11 mouse cellular contexts compared by ENCODE assay signal in genomic region chr9:121974141-121974986, GRCm38 (mm10). TPM values are rescaled to one million over a fixed set of nuclear protein-coding genes. Genes with fewer than 3 reads are reported as not detected.
DNase-seq lines count a peak whose midpoint lies in the region; ATAC-seq and TF ChIP-seq lines count a peak whose summit lies in the region.
"Had no signal": no experiment of that assay in that cellular context is flagged by ENCODE, and none has a peak within 500 bp of the region (broad histone marks: within the 10 kb centered on the region; RNA-seq: fewer than 3 reads in every experiment).

No protein-coding gene starts in this region.

- DNase-seq in heart, adult 11 months: peak; percentile 96
- no peak for DNase-seq in heart, embryonic 10.5 days (ENCODE audit: low spot score)
- DNase-seq in midbrain, embryonic 10.5 days (ENCODE audit: low spot score): no peak
- DNase-seq in gastrocnemius, postnatal 14 days: peak; percentile 76
- DNase-seq in midbrain, postnatal 0 days (ENCODE audit: low spot score): peak; percentile 48
- DNase-seq in spleen, adult 18-20 months: no peak
- no peak for DNase-seq in left cerebral cortex, postnatal 10 days (ENCODE audit: extremely low spot score in 1 of 2, low spot score in 2 of 2)

- peaks cover 9% of the 10 kb centered on the region; the same call in 1 of the 2 replicates for H3K27me3 ChIP-seq in heart, embryonic 10.5 days (ENCODE audit: insufficient read depth, poor library complexity, severe bottlenecking)
- H3K27me3 ChIP-seq in midbrain, embryonic 16.5 days (ENCODE audit: control insufficient read depth, insufficient read depth, low read depth, low read length): no peaks in the 10 kb centered on the region
- H3K27me3 ChIP-seq in midbrain, embryonic 10.5 days (ENCODE audit: low read depth, poor library complexity, severe bottlenecking): no peaks in the 10 kb centered on the region
- no peaks in the 10 kb centered on the region for H3K27me3 ChIP-seq in midbrain, postnatal 0 days (ENCODE audit: insufficient read depth, low read length)
- H3K27me3 ChIP-seq: embryonic facial prominence, embryonic 13.5 days had no signal

- ATAC-seq in midbrain, embryonic 16.5 days: no peak
- no peak for ATAC-seq in midbrain, postnatal 0 days (ENCODE audit: low FRiP score)

- intact Hi-C loops in gastrocnemius, postnatal 14 days (cut with DNase I; ENCODE audit: low total_unique reads): no loop called here
- intact Hi-C loops in left cerebral cortex, postnatal 10 days (cut with DNase I): no loop called here

- H3K4me2 ChIP-seq in midbrain, embryonic 16.5 days (ENCODE audit: low read length): no peak overlapping the region
- H3K4me2 ChIP-seq in midbrain, postnatal 0 days (ENCODE audit: low read depth, low read length, poor library complexity, severe bottlenecking): no peak overlapping the region
- H3K4me2 ChIP-seq: embryonic facial prominence, embryonic 13.5 days had no signal

- no peak overlapping the region for H3K4me3 ChIP-seq in heart, embryonic 10.5 days
- H3K4me3 ChIP-seq in midbrain, embryonic 16.5 days (ENCODE audit: low read depth, low read length): no peak overlapping the region
- no peak overlapping the region for H3K4me3 ChIP-seq in midbrain, embryonic 10.5 days
- H3K4me3 ChIP-seq in midbrain, postnatal 0 days (ENCODE audit: low read depth, low read length): no peak overlapping the region
- H3K4me3 ChIP-seq: embryonic facial prominence, embryonic 13.5 days had no signal

- no peaks in the 10 kb centered on the region for H3K9me3 ChIP-seq in heart, embryonic 10.5 days
- H3K9me3 ChIP-seq in midbrain, embryonic 16.5 days (replicated peaks; ENCODE audit: control insufficient read depth, low read length, poor library complexity, severe bottlenecking): no peaks in the 10 kb centered on the region
- no peaks in the 10 kb centered on the region for H3K9me3 ChIP-seq in midbrain, embryonic 10.5 days (replicated peaks)
- H3K9me3 ChIP-seq in midbrain, postnatal 0 days (ENCODE audit: low read length): no peaks in the 10 kb centered on the region
- H3K9me3 ChIP-seq: embryonic facial prominence, embryonic 13.5 days had no signal

- no peak overlapping the region for H3K9ac ChIP-seq in midbrain, embryonic 16.5 days (ENCODE audit: low read depth, low read length)
- H3K9ac ChIP-seq in midbrain, postnatal 0 days (replicated peaks; ENCODE audit: low read length, poor library complexity, severe bottlenecking): no peak overlapping the region
- H3K9ac ChIP-seq: embryonic facial prominence, embryonic 13.5 days had no signal

- 80% methylated on average over 12 of the region's 12 CpGs for WGBS in heart, embryonic 10.5 days
- 80% methylated on average over 12 of the region's 12 CpGs for WGBS in midbrain, embryonic 16.5 days
- 87% methylated on average over 12 of the region's 12 CpGs for WGBS in midbrain, embryonic 10.5 days
- WGBS in midbrain, postnatal 0 days: 72% methylated on average over 12 of the region's 12 CpGs

- TF ChIP-seq CTCF in midbrain, postnatal 0 days (IDR thresholded peaks at IDR 0.05): no peak

- H3K36me3 ChIP-seq in heart, embryonic 10.5 days: no peaks in the 10 kb centered on the region
- H3K36me3 ChIP-seq in midbrain, embryonic 16.5 days (ENCODE audit: control insufficient read depth, insufficient read depth, low read length): no peaks in the 10 kb centered on the region
- H3K36me3 ChIP-seq in midbrain, embryonic 10.5 days: no peaks in the 10 kb centered on the region
- H3K36me3 ChIP-seq in midbrain, postnatal 0 days (ENCODE audit: insufficient read depth, low read length): no peaks in the 10 kb centered on the region
- H3K36me3 ChIP-seq: embryonic facial prominence, embryonic 13.5 days had no signal

- H3K27ac ChIP-seq in heart, embryonic 10.5 days: no peak overlapping the region
- 0 out of 2 replicates have a peak overlapping the region, but pooled peaks have one; percentile 1 for H3K27ac ChIP-seq in midbrain, embryonic 16.5 days (ENCODE audit: low read length)
- H3K27ac ChIP-seq in midbrain, embryonic 10.5 days (replicated peaks): no peak overlapping the region
- 0 out of 2 replicates have a peak overlapping the region, but pooled peaks have one; percentile 2 for H3K27ac ChIP-seq in midbrain, postnatal 0 days (ENCODE audit: low read depth, low read length)
- H3K27ac ChIP-seq: embryonic facial prominence, embryonic 13.5 days had no signal

- 0 out of 2 replicates have a peak, but pooled peaks cover 8% of the 10 kb centered on the region for H3K4me1 ChIP-seq in heart, embryonic 10.5 days
- no peaks in the 10 kb centered on the region for H3K4me1 ChIP-seq in midbrain, embryonic 16.5 days (ENCODE audit: control insufficient read depth, insufficient read depth, low read length)
- no peaks in the 10 kb centered on the region for H3K4me1 ChIP-seq in midbrain, embryonic 10.5 days
- no peaks in the 10 kb centered on the region for H3K4me1 ChIP-seq in midbrain, postnatal 0 days (ENCODE audit: insufficient read depth, low read length)

RNA-seq across cellular contexts. Expression of gene Pomgnt2, which starts 22.5 kb away (rescaled TPM):
- polyA plus RNA-seq in heart, embryonic 10.5 days (2016; fragmentation: Nextera tagmentation; extraction: Ambion mirVana): 12.9 and 16.2 TPM in 2 replicates
- polyA plus RNA-seq in midbrain, embryonic 16.5 days (2015; fragmentation: Nextera tagmentation; extraction: Ambion mirVana): 40.2 and 42.0 TPM in 2 replicates
- 13.1 and 14.6 TPM in 2 replicates for polyA plus RNA-seq in midbrain, embryonic 10.5 days (2016; fragmentation: Nextera tagmentation; extraction: Ambion mirVana)
- total RNA-seq in gastrocnemius, postnatal 14 days (2021): 1 to 10 TPM; 7.1 to 9.0 TPM
- 49.7 and 53.4 TPM in 2 replicates for total RNA-seq in midbrain, postnatal 0 days (2014; rRNA removed)
- 38.5 and 41.8 TPM in 2 replicates for polyA plus RNA-seq in midbrain, postnatal 0 days (2015; fragmentation: Nextera tagmentation; extraction: Ambion mirVana)
- total RNA-seq in left cerebral cortex, postnatal 10 days (2021): 10 to 100 TPM; 38.1 to 40.0 TPM

RNA-seq across cellular contexts. Expression of gene Fam198a, which starts 23.6 kb away (rescaled TPM):
- polyA plus RNA-seq in heart, embryonic 10.5 days (2016; fragmentation: Nextera tagmentation; extraction: Ambion mirVana): 0.42 and 0.72 TPM in 2 replicates
- 1.5 and 2.6 TPM in 2 replicates for polyA plus RNA-seq in midbrain, embryonic 16.5 days (2015; fragmentation: Nextera tagmentation; extraction: Ambion mirVana)
- polyA plus RNA-seq in midbrain, embryonic 10.5 days (2016; fragmentation: Nextera tagmentation; extraction: Ambion mirVana): 0.68 and 0.85 TPM in 2 replicates
- total RNA-seq in gastrocnemius, postnatal 14 days (2021): 1 to 10 TPM; 3.1 to 4.3 TPM
- total RNA-seq in midbrain, postnatal 0 days (2014; rRNA removed): 2.5 and 4.8 TPM in 2 replicates
- 1.9 and 2.1 TPM in 2 replicates for polyA plus RNA-seq in midbrain, postnatal 0 days (2015; fragmentation: Nextera tagmentation; extraction: Ambion mirVana)
- 1 to 10 TPM; 3.2 to 4.4 TPM for total RNA-seq in left cerebral cortex, postnatal 10 days (2021)
- total RNA-seq: hematopoietic stem cell, adult 5-6 weeks had no signal

RNA-seq across cellular contexts. Expression of gene Cyp8b1, which starts 58.3 kb away (rescaled TPM):
- not detected in 2 replicates for polyA plus RNA-seq in heart, embryonic 10.5 days (2016; fragmentation: Nextera tagmentation; extraction: Ambion mirVana)
- not detected in 2 replicates for polyA plus RNA-seq in midbrain, embryonic 16.5 days (2015; fragmentation: Nextera tagmentation; extraction: Ambion mirVana)
- not detected in 2 replicates for polyA plus RNA-seq in midbrain, embryonic 10.5 days (2016; fragmentation: Nextera tagmentation; extraction: Ambion mirVana)
- total RNA-seq in gastrocnemius, postnatal 14 days (2021): not detected
- not detected in 2 replicates for total RNA-seq in midbrain, postnatal 0 days (2014; rRNA removed)
- not detected in 2 replicates for polyA plus RNA-seq in midbrain, postnatal 0 days (2015; fragmentation: Nextera tagmentation; extraction: Ambion mirVana)
- total RNA-seq in left cerebral cortex, postnatal 10 days (2021): not detected
- total RNA-seq: hematopoietic stem cell, adult 5-6 weeks had no signal
- polyA plus RNA-seq: embryonic facial prominence, embryonic 13.5 days; small intestine, adult 2 months had no signal

Comparison
In these comparisons a context has a peak if more than half of its experiments do, and no peak if none do; other contexts are left out.
1. DNase-seq: peak in heart, adult 11 months (single experiment), gastrocnemius, postnatal 14 days (single experiment) and midbrain, postnatal 0 days (single experiment); none in heart, embryonic 10.5 days (single experiment), midbrain, embryonic 10.5 days (single experiment), spleen, adult 18-20 months (0 of 2) and left cerebral cortex, postnatal 10 days (0 of 2).
2. H3K27ac ChIP-seq: peak in midbrain, embryonic 16.5 days (single experiment) and midbrain, postnatal 0 days (single experiment); none in heart, embryonic 10.5 days (single experiment) and midbrain, embryonic 10.5 days (single experiment).